Mouse (Mus musculus): ENCODE results near the gene Irak2. TPM values are rescaled to one million over a fixed set of nuclear protein-coding genes. Genes with fewer than 3 reads are reported as not detected.

Gene Irak2
- total and polyA plus RNA-seq, 3 experiments = 30.0 to 39.5 (median 32.5) TPM

GRCm38 (mm10) chr6:113653551-113653950 lies 15.3 kb downstream of the Irak2 start:
- Histone ChIP-seq H3K79me2 (replicated peaks; ENCODE audit: control insufficient read depth, extremely low read depth, insufficient read depth, poor library complexity, severe bottlenecking) (peaks cover 40% of the 10 kb centered on the region), H3K4me1 (ENCODE audit: control insufficient read depth in 1 of 2, insufficient read depth in 2 of 2) (peaks cover 24 to 80% of the 10 kb centered on the region in 2 experiments), H3K27ac (ENCODE audit: insufficient read depth, low read depth) (no peak overlapping the region), H3K9me3 (replicated peaks; ENCODE audit: low read length) (peaks cover 4% of the 10 kb centered on the region), H3K36me3 (replicated peaks in 1 of 2; ENCODE audit: control insufficient read depth in 1 of 2, insufficient read depth in 1 of 2, low read length in 1 of 2) (peaks cover 41 to 77% of the 10 kb centered on the region in 2 experiments), H3K9ac (ENCODE audit: insufficient read depth, low read depth) (no peak overlapping the region), H3K27me3 (replicated peaks) (no peaks in the 10 kb centered on the region), H3K4me2 (ENCODE audit: insufficient read depth, low read depth, poor library complexity, severe bottlenecking) (no peak overlapping the region), H3K4me3 (replicated peaks in 1 of 3; ENCODE audit: low read depth in 2 of 3, low read length in 2 of 3, poor library complexity in 1 of 3) (no peak overlapping the region)
- no peak for DNase-seq (ENCODE audit: extremely low read depth)
- in situ Hi-C loops (cut with MboI; ENCODE audit: low pct_ligation_motif_present, low pct_unique_long_range_greater_than_20kb, low sequenced_read_pairs) = no loop called here
- dilution Hi-C loops (cut with MboI; ENCODE audit: extremely low pct_ligation_motif_present, extremely low pct_unique_long_range_greater_than_20kb, low sequenced_read_pairs) = no loop called here
- TF ChIP-seq ZC3H11A (IDR thresholded peaks at IDR 0.05; ENCODE audit: low read depth, low read length) = no peak
- TF ChIP-seq JUN (IDR thresholded peaks at IDR 0.05; ENCODE audit: insufficient read depth, low read depth, low read length) = no peak
- no peak for TF ChIP-seq USF2 (conservative IDR thresholded peaks at IDR 0.05; ENCODE audit: low read depth, low read length)
- TF ChIP-seq RAD21 (IDR thresholded peaks at IDR 0.05; ENCODE audit: low read depth, low read length) = no peak
- TF ChIP-seq MYC (IDR thresholded peaks at IDR 0.05; ENCODE audit: low read depth, low read length) = no peak
- TF ChIP-seq TBP (conservative IDR thresholded peaks at IDR 0.05; ENCODE audit: low read depth, low read length) = no peak
- TF ChIP-seq POLR2AphosphoS2 (IDR thresholded peaks at IDR 0.05; ENCODE audit: low read depth, low read length) = no peak
- TF ChIP-seq GABPA (IDR thresholded peaks at IDR 0.05; ENCODE audit: insufficient replicate concordance, low read depth, low read length) = no peak
- TF ChIP-seq CHD2 (IDR thresholded peaks at IDR 0.05; ENCODE audit: low read length) = no peak
- no peak for TF ChIP-seq CTCF (conservative IDR thresholded peaks at IDR 0.05 in 1 of 2, IDR thresholded peaks at IDR 0.05 in 1 of 2; ENCODE audit: low read depth in 2 of 2, low read length in 2 of 2)
- TF ChIP-seq MXI1 (IDR thresholded peaks at IDR 0.05; ENCODE audit: low read depth, low read length) = no peak
- TF ChIP-seq USF1 (IDR thresholded peaks at IDR 0.05; ENCODE audit: low read depth, low read length) = no peak
- no peak for TF ChIP-seq SMC3 (IDR thresholded peaks at IDR 0.05; ENCODE audit: low read depth, low read length)
- TF ChIP-seq MAZ (IDR thresholded peaks at IDR 0.05; ENCODE audit: low read depth, low read length) = no peak
- no peak for TF ChIP-seq BHLHE40 (IDR thresholded peaks at IDR 0.05; ENCODE audit: low read depth, low read length)

DNA sequence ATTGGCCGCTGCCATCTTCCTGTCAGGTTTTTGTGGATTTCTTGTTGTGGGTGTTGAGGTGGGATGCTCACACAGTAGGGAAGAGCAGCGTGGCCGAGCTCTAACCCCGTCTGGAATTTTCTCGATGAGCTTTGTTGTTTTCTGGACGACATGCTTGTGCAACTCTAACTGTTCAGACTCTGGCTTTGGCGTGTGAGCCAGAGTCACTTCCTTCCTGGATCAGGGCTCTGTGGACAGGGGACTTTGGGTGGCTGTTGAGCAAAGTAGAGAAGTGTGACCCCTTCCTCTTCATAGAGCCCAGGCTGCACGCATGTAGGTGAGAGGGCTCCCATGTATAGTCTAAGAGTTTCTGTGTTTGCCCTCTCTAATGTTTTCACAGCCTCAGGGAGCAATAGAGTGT lies 15.8 kb downstream of the Irak2 start:
- H3K4me3 ChIP-seq (replicated peaks in 1 of 3; ENCODE audit: low read depth in 2 of 3, low read length in 2 of 3, poor library complexity in 1 of 3) = no peak overlapping the region
- H3K4me1 ChIP-seq (ENCODE audit: control insufficient read depth in 1 of 2, insufficient read depth in 2 of 2) = peaks cover 25 to 80% of the 10 kb centered on the region in 2 experiments
- no peaks in the 10 kb centered on the region for H3K27me3 ChIP-seq (replicated peaks)
- peaks cover 4% of the 10 kb centered on the region for H3K9me3 ChIP-seq (replicated peaks; ENCODE audit: low read length)
- dilution Hi-C loops (cut with MboI; ENCODE audit: extremely low pct_ligation_motif_present, extremely low pct_unique_long_range_greater_than_20kb, low sequenced_read_pairs) (no loop called here), in situ Hi-C loops (cut with MboI; ENCODE audit: low pct_ligation_motif_present, low pct_unique_long_range_greater_than_20kb, low sequenced_read_pairs) (no loop called here)
- H3K27ac ChIP-seq (ENCODE audit: insufficient read depth, low read depth) = no peak overlapping the region
- H3K79me2 ChIP-seq (replicated peaks; ENCODE audit: control insufficient read depth, extremely low read depth, insufficient read depth, poor library complexity, severe bottlenecking) = peaks cover 41% of the 10 kb centered on the region
- H3K36me3 ChIP-seq (replicated peaks in 1 of 2; ENCODE audit: control insufficient read depth in 1 of 2, insufficient read depth in 1 of 2, low read length in 1 of 2) = peaks cover 36 to 73% of the 10 kb centered on the region in 2 experiments
- H3K9ac ChIP-seq (ENCODE audit: insufficient read depth, low read depth) = no peak overlapping the region
- H3K4me2 ChIP-seq (ENCODE audit: insufficient read depth, low read depth, poor library complexity, severe bottlenecking) = no peak overlapping the region
- DNase-seq (ENCODE audit: extremely low read depth) = no peak
- no peak for TF ChIP-seq IRF4 (IDR thresholded peaks at IDR 0.05; ENCODE audit: low read depth, low read length)
